Mouse (Mus musculus): ENCODE measurements around the gene Fam208a. TPM values are rescaled to one million over a fixed set of nuclear protein-coding genes. Genes with fewer than 3 reads are reported as not detected.

The Fam208a gene
- polyA plus RNA-seq, 1 experiment = 43.3 TPM

- Histone ChIP-seq H3K9ac (ENCODE audit: low read depth, poor library complexity, severe bottlenecking) (no peak overlapping the region), H3K27me3 (ENCODE audit: control insufficient read depth, insufficient read depth, low read length, poor library complexity, severe bottlenecking) (no peaks in the 10 kb centered on the region), H3K36me3 (ENCODE audit: control insufficient read depth, insufficient read depth, low read length, poor library complexity, severe bottlenecking) (no peaks in the 10 kb centered on the region), H3K27ac (ENCODE audit: insufficient read depth, low read length) (no peak overlapping the region), H3K4me3 (ENCODE audit: low read depth, low read length) (no peak overlapping the region), H3K4me1 (ENCODE audit: control insufficient read depth, insufficient read depth, low read length) (no peaks in the 10 kb centered on the region), H3K9me3 (replicated peaks; ENCODE audit: control insufficient read depth, insufficient read depth, low read length, poor library complexity, severe bottlenecking) (no peaks in the 10 kb centered on the region)
- TF ChIP-seq EP300 (IDR thresholded peaks at IDR 0.05; ENCODE audit: insufficient read depth, low read depth, low read length) = no peak
Observed at GRCm38 (mm10) chr14:27408240-27408639, 20.4 kb upstream of the Fam208a start.

- Histone ChIP-seq H3K27me3 (ENCODE audit: control insufficient read depth, insufficient read depth, low read length, poor library complexity, severe bottlenecking) (no peaks in the 10 kb centered on the region), H3K9ac (ENCODE audit: low read depth, poor library complexity, severe bottlenecking) (no peak overlapping the region), H3K4me1 (ENCODE audit: control insufficient read depth, insufficient read depth, low read length) (no peaks in the 10 kb centered on the region), H3K9me3 (replicated peaks; ENCODE audit: control insufficient read depth, insufficient read depth, low read length, poor library complexity, severe bottlenecking) (no peaks in the 10 kb centered on the region), H3K36me3 (ENCODE audit: control insufficient read depth, insufficient read depth, low read length, poor library complexity, severe bottlenecking) (no peaks in the 10 kb centered on the region), H3K4me3 (ENCODE audit: low read depth, low read length) (no peak overlapping the region), H3K27ac (ENCODE audit: insufficient read depth, low read length) (no peak overlapping the region)
- TF ChIP-seq POLR2A (IDR thresholded peaks at IDR 0.05; ENCODE audit: insufficient read depth, low read length) = no peak
- no peak for TF ChIP-seq EP300 (IDR thresholded peaks at IDR 0.05; ENCODE audit: insufficient read depth, low read depth, low read length)
- no peak for TF ChIP-seq CTCF (IDR thresholded peaks at IDR 0.05; ENCODE audit: low read depth, low read length)
Observed at GRCm38 (mm10) chr14:27409662-27410061, 19.0 kb upstream of the Fam208a start.

GRCm38 (mm10) chr14:27411492-27411891, 17.1 kb upstream of the Fam208a start:
- Histone ChIP-seq H3K4me3 (ENCODE audit: low read depth, low read length) (no peak overlapping the region), H3K27ac (ENCODE audit: insufficient read depth, low read length) (no peak overlapping the region)

GRCm38 (mm10) chr14:27412699-27413098, 15.9 kb upstream of the Fam208a start:
- Histone ChIP-seq H3K27ac (ENCODE audit: insufficient read depth, low read length) (no peak overlapping the region), H3K9ac (ENCODE audit: low read depth, poor library complexity, severe bottlenecking) (no peak overlapping the region), H3K4me3 (ENCODE audit: low read depth, low read length) (no peak overlapping the region), H3K4me1 (ENCODE audit: control insufficient read depth, insufficient read depth, low read length) (no peaks in the 10 kb centered on the region), H3K36me3 (ENCODE audit: control insufficient read depth, insufficient read depth, low read length, poor library complexity, severe bottlenecking) (no peaks in the 10 kb centered on the region), H3K9me3 (replicated peaks; ENCODE audit: control insufficient read depth, insufficient read depth, low read length, poor library complexity, severe bottlenecking) (no peaks in the 10 kb centered on the region), H3K27me3 (ENCODE audit: control insufficient read depth, insufficient read depth, low read length, poor library complexity, severe bottlenecking) (no peaks in the 10 kb centered on the region)
- TF ChIP-seq POLR2A (IDR thresholded peaks at IDR 0.05; ENCODE audit: insufficient read depth, low read length) (no peak), EP300 (IDR thresholded peaks at IDR 0.05; ENCODE audit: insufficient read depth, low read depth, low read length) (no peak), CTCF (IDR thresholded peaks at IDR 0.05; ENCODE audit: low read depth, low read length) (no peak)

More at GRCm38 (mm10) chr14:27411492-27411891, 17.1 kb upstream of the Fam208a start:
- no peaks in the 10 kb centered on the region for H3K27me3 ChIP-seq (ENCODE audit: control insufficient read depth, insufficient read depth, low read length, poor library complexity, severe bottlenecking)
- no peak overlapping the region for H3K9ac ChIP-seq (ENCODE audit: low read depth, poor library complexity, severe bottlenecking)
- TF ChIP-seq EP300 (IDR thresholded peaks at IDR 0.05; ENCODE audit: insufficient read depth, low read depth, low read length) = no peak
- TF ChIP-seq POLR2A (IDR thresholded peaks at IDR 0.05; ENCODE audit: insufficient read depth, low read length) = no peak
- TF ChIP-seq CTCF (IDR thresholded peaks at IDR 0.05; ENCODE audit: low read depth, low read length) = no peak
- no peaks in the 10 kb centered on the region for H3K9me3 ChIP-seq (replicated peaks; ENCODE audit: control insufficient read depth, insufficient read depth, low read length, poor library complexity, severe bottlenecking)
- no peaks in the 10 kb centered on the region for H3K4me1 ChIP-seq (ENCODE audit: control insufficient read depth, insufficient read depth, low read length)
- H3K36me3 ChIP-seq (ENCODE audit: control insufficient read depth, insufficient read depth, low read length, poor library complexity, severe bottlenecking) = no peaks in the 10 kb centered on the region

- Histone ChIP-seq H3K27ac (ENCODE audit: insufficient read depth, low read length) (no peak overlapping the region), H3K27me3 (ENCODE audit: control insufficient read depth, insufficient read depth, low read length, poor library complexity, severe bottlenecking) (no peaks in the 10 kb centered on the region), H3K9me3 (replicated peaks; ENCODE audit: control insufficient read depth, insufficient read depth, low read length, poor library complexity, severe bottlenecking) (no peaks in the 10 kb centered on the region), H3K9ac (ENCODE audit: low read depth, poor library complexity, severe bottlenecking) (no peak overlapping the region), H3K4me3 (ENCODE audit: low read depth, low read length) (no peak overlapping the region), H3K4me1 (ENCODE audit: control insufficient read depth, insufficient read depth, low read length) (no peaks in the 10 kb centered on the region), H3K36me3 (ENCODE audit: control insufficient read depth, insufficient read depth, low read length, poor library complexity, severe bottlenecking) (no peaks in the 10 kb centered on the region)
- TF ChIP-seq POLR2A (IDR thresholded peaks at IDR 0.05; ENCODE audit: insufficient read depth, low read length) (no peak), CTCF (IDR thresholded peaks at IDR 0.05; ENCODE audit: low read depth, low read length) (no peak), EP300 (IDR thresholded peaks at IDR 0.05; ENCODE audit: insufficient read depth, low read depth, low read length) (no peak)
Observed at GRCm38 (mm10) chr14:27413961-27414360, 14.7 kb upstream of the Fam208a start.

GRCm38 (mm10) chr14:27420816-27421215, 7.8 kb upstream of the Fam208a start:
- Histone ChIP-seq H3K27ac (ENCODE audit: insufficient read depth, low read length) (no peak overlapping the region), H3K27me3 (ENCODE audit: control insufficient read depth, insufficient read depth, low read length, poor library complexity, severe bottlenecking) (no peaks in the 10 kb centered on the region)
- TF ChIP-seq CTCF (IDR thresholded peaks at IDR 0.05; ENCODE audit: low read depth, low read length) = no peak

More at GRCm38 (mm10) chr14:27420816-27421215, 7.8 kb upstream of the Fam208a start:
- no peak overlapping the region for H3K9ac ChIP-seq (ENCODE audit: low read depth, poor library complexity, severe bottlenecking)
- 0 out of 2 replicates have a peak, but pooled peaks cover 3% of the 10 kb centered on the region for H3K9me3 ChIP-seq (replicated peaks; ENCODE audit: control insufficient read depth, insufficient read depth, low read length, poor library complexity, severe bottlenecking)
- H3K36me3 ChIP-seq (ENCODE audit: control insufficient read depth, insufficient read depth, low read length, poor library complexity, severe bottlenecking) = no peaks in the 10 kb centered on the region
- H3K4me3 ChIP-seq (ENCODE audit: low read depth, low read length) = no peak overlapping the region
- H3K4me1 ChIP-seq (ENCODE audit: control insufficient read depth, insufficient read depth, low read length) = no peaks in the 10 kb centered on the region
